Mouse (Mus musculus) neutrophil, adult 65 days (primary cell): ENCODE measurements around the gene Gm5890. TPM values are rescaled to one million over a fixed set of nuclear protein-coding genes. Genes with fewer than 3 reads are reported as not detected.

Experiments used
- total RNA-seq: library from RNA; stranded (reverse); gene quantifications from 2 replicates; pipeline ENCODE4 v1.2.4, GENCODE M21; 2023

Gm5890 gene
- total RNA-seq = not detected in 2 replicates

DNA sequence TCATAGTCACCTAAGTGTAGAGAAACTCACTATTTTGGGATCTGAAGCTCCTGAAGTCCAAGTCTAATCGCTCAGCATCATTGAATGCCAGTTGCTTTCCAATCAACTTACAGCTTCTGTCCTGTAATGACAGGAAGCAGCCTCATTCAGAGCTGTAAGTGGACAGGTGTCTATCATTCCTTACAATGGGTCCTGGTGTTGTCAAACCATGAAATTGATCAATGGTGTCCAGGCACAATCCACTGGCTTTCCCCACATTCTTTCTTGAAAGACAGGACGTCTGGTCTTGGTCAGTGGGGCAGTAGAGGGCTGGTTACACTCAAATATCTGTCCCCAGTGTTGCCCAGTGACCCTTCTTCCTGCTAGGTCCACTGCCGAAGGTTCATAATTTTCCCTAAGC is at the start of gene Gm5890:
Gene Gm5890 (minus strand): TSS at position 101 of the 400 bp plus-strand sequence.

DNA sequence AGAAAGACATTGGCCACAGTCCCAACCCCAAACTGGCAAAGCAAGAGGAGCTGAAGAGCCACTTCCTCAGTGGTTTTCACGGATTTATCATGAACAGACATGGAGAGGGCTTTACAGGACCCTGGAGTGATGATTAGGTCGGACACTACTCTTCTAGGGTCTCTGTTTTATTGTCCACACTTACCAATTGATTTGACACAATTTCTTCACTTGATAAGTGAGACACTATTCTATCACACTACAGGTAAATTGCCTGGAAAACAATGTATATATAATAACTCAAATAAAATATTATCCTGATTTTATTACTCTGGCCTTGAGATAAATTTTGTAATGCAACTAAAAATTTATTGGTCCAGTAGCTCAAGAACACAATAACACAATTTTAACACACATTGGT is 28.9 kb downstream of the Gm5890 start, which contains the start of gene Gm4498:
Gene Gm4498 (minus strand): TSS at position 101 of the 400 bp plus-strand sequence.

Other genes starting within 250 kb of the Gm5890 start
- gene Vmn1r91, start 163.2 kb downstream of the Gm5890 start, total RNA-seq = not detected in 2 replicates
- not detected in 2 replicates for gene Gm16442, start 140.3 kb downstream of the Gm5890 start, total RNA-seq
- gene Vmn1r93, start 123.7 kb downstream of the Gm5890 start, total RNA-seq = not detected in 2 replicates
- gene Vmn1r94, start 94.5 kb downstream of the Gm5890 start, total RNA-seq = not detected in 2 replicates
- not detected in 2 replicates for gene Vmn1r95, start 69.1 kb downstream of the Gm5890 start, total RNA-seq
- gene Gm6164, start 57.2 kb downstream of the Gm5890 start, total RNA-seq = not detected in 2 replicates
- not detected in 2 replicates for gene Gm4498, start 29.0 kb downstream of the Gm5890 start, total RNA-seq
- gene Gm4133, start 71.2 kb upstream of the Gm5890 start, total RNA-seq = not detected in 2 replicates
- not detected in 2 replicates for gene Gm5728, start 112.6 kb upstream of the Gm5890 start, total RNA-seq
- gene Vmn1r100, start 155.1 kb upstream of the Gm5890 start, total RNA-seq = not detected in 2 replicates
- not detected in 2 replicates for gene Vmn1r101, start 179.8 kb upstream of the Gm5890 start, total RNA-seq
- gene Gm10670, start 212.1 kb upstream of the Gm5890 start, total RNA-seq = not detected in 2 replicates
- gene Vmn1r103, start 247.7 kb upstream of the Gm5890 start, total RNA-seq = not detected in 2 replicates